Mouse (Mus musculus) heart, embryonic 12.5 days (tissue): Measurements from ENCODE around the gene Ifi207. TPM values are rescaled to one million over a fixed set of nuclear protein-coding genes. Genes with fewer than 3 reads are reported as not detected.
"Not testable (repeated sequence)": the region's sequence is repeated elsewhere in the genome, so short reads cannot be mapped to it uniquely, and the experiment has no call there.

Experiments
- ATAC-seq: fragments of 200-750 bp; cut with Nextera tagmentation; 2 replicates; pipeline ENCODE4 v1.8.0; 2017; ENCODE audit warnings: moderate TSS enrichment, moderate library complexity; ENCODE audit not compliant: insufficient number of reproducible peaks, low FRiP score
- H3K27ac ChIP-seq: fragments of 300-500 bp; sonication (generic); 2 replicates; pipeline ENCODE4 v1.5.1; 2016; ENCODE audit warnings: mild to moderate bottlenecking, moderate library complexity; ENCODE audit not compliant: poor library complexity, severe bottlenecking
- H3K27me3 ChIP-seq: fragments of 300-500 bp; sonication (generic); replicated peaks from 2 replicates; pipeline ENCODE4 v1.6.1; 2016; ENCODE audit warnings: mild to moderate bottlenecking, moderate library complexity
- H3K36me3 ChIP-seq: fragments of 300-500 bp; sonication (generic); 2 replicates; pipeline ENCODE4 v1.6.1; 2016; ENCODE audit warnings: mild to moderate bottlenecking, moderate library complexity
- H3K4me1 ChIP-seq: fragments of 300-500 bp; sonication (generic); replicated peaks from 2 replicates; pipeline ENCODE4 v1.6.1; 2016; ENCODE audit warnings: mild to moderate bottlenecking
- H3K4me2 ChIP-seq: fragments of 300-500 bp; sonication (generic); 2 replicates; pipeline ENCODE4 v1.6.1; 2016; ENCODE audit warnings: mild to moderate bottlenecking, moderate library complexity
- H3K4me3 ChIP-seq: fragments of 300-500 bp; sonication (generic); 2 replicates; pipeline ENCODE4 v1.5.1; 2016; ENCODE audit warnings: mild to moderate bottlenecking
- H3K9ac ChIP-seq: fragments of 300-500 bp; sonication (generic); 2 replicates; pipeline ENCODE4 v1.6.1; 2016; ENCODE audit warnings: mild to moderate bottlenecking, moderate library complexity
- H3K9me3 ChIP-seq: fragments of 300-500 bp; sonication (generic); replicated peaks from 2 replicates; pipeline ENCODE4 v1.6.1; 2016; ENCODE audit warnings: mild to moderate bottlenecking, moderate library complexity
- WGBS: fragments of 180-500 bp; shearing (Covaris S2); methylation state at CpG from one replicate; pipeline ENCODE4 v1.1.7; 2016; 5-methylcytosine and 5-hydroxymethylcytosine counted together
- polyA plus RNA-seq: library from polyadenylated mRNA; unstranded; fragments of >200 nt; fragmentation: Nextera tagmentation; extraction: Ambion mirVana; gene quantifications from 2 replicates; pipeline ENCODE4 v1.2.1, GENCODE M21; 2016

Ifi207 gene
- polyA plus RNA-seq, 1 experiment from 2014 or later, result 0.15 TPM

GRCm38 (mm10) chr1:173673458-173674097, 68.0 kb downstream of the Ifi207 start, which contains the start of gene Ifi208:
Gene Ifi208 (plus strand): TSS chr1:173673675.
- ATAC-seq, H3K27ac ChIP-seq: not testable (repeated sequence)
- WGBS, result 45% methylated on average over 3 of the region's 3 CpGs

More at GRCm38 (mm10) chr1:173673458-173674097, 68.0 kb downstream of the Ifi207 start, which contains the start of gene Ifi208:
- H3K27me3 ChIP-seq, H3K9me3 ChIP-seq, H3K4me1 ChIP-seq, H3K36me3 ChIP-seq, H3K9ac ChIP-seq, H3K4me2 ChIP-seq, H3K4me3 ChIP-seq: not testable (repeated sequence)

Other genes starting within 250 kb of the Ifi207 start
- gene Ifi214, start 205.8 kb downstream of the Ifi207 start, polyA plus RNA-seq, result not detected in 2 replicates
- 0.11 and 0.33 TPM in 2 replicates for gene Ifi213, start 142.5 kb downstream of the Ifi207 start, polyA plus RNA-seq
- gene Ifi209, start 110.8 kb downstream of the Ifi207 start, polyA plus RNA-seq, result 0.05 and 0.06 TPM in 2 replicates
- 0.06 TPM in 2 replicates for gene Ifi208, start 68.1 kb downstream of the Ifi207 start, polyA plus RNA-seq
- gene Ifi204, start 25.2 kb upstream of the Ifi207 start, polyA plus RNA-seq, result 0.37 and 0.81 TPM in 2 replicates
- gene Ifi211, start 171.3 kb upstream of the Ifi207 start, polyA plus RNA-seq, result 3.4 and 3.8 TPM in 2 replicates
- gene Mndal, start 200.7 kb upstream of the Ifi207 start, polyA plus RNA-seq, result 3.3 and 4.1 TPM in 2 replicates
- 0.18 and 0.35 TPM in 2 replicates for gene Ifi203, start 200.9 kb upstream of the Ifi207 start, polyA plus RNA-seq
- gene Ifi202b, start 241.0 kb upstream of the Ifi207 start, polyA plus RNA-seq, result not detected in 2 replicates